Mouse (Mus musculus) C2C12 (cell line): ENCODE measurements around the gene Rad50. TPM values are rescaled to one million over a fixed set of nuclear protein-coding genes. Genes with fewer than 3 reads are reported as not detected.

Experiments
- H3K27me3 ChIP-seq: one replicate; pipeline ENCODE4 v1.6.1; 2011; ENCODE audit not compliant: control insufficient read depth, insufficient read depth, insufficient read length
- H3K36me3 ChIP-seq: one replicate; pipeline ENCODE4 v1.6.1; 2011; ENCODE audit not compliant: control insufficient read depth, insufficient read depth
- H3K4me3 ChIP-seq: one replicate; pipeline ENCODE4 v1.5.1; 2011; ENCODE audit warnings: mild to moderate bottlenecking, control low read depth; ENCODE audit not compliant: poor library complexity, insufficient read depth, severe bottlenecking
- H3K79me2 ChIP-seq: one replicate; pipeline ENCODE4 v1.6.1; 2011; ENCODE audit not compliant: control insufficient read depth, insufficient read depth
- H3K79me3 ChIP-seq: one replicate; pipeline ENCODE4 v1.6.1; 2011; ENCODE audit warnings: low read depth, control low read depth
- H3ac ChIP-seq: one replicate; pipeline ENCODE3; 2011; ENCODE audit warnings: low read depth; ENCODE audit not compliant: control insufficient read depth, insufficient read length
- CEBPB ChIP-seq: IDR thresholded peaks from one replicate; pipeline ENCODE4 v1.6.1; 2011; ENCODE audit warnings: low read depth, mild to moderate bottlenecking, control low read depth, moderate library complexity
- CTCF ChIP-seq: IDR thresholded peaks from one replicate; pipeline ENCODE4 v1.5.1; 2011; ENCODE audit not compliant: control insufficient read depth, insufficient read depth, insufficient read length
- FOSL1 ChIP-seq: IDR thresholded peaks from one replicate; pipeline ENCODE4 v1.8.0; 2011; ENCODE audit warnings: mild to moderate bottlenecking, low read length; ENCODE audit not compliant: poor library complexity, insufficient read depth, severe bottlenecking
- MAX ChIP-seq: IDR thresholded peaks from one replicate; pipeline ENCODE4 v1.6.1; 2011; ENCODE audit warnings: mild to moderate bottlenecking, control low read depth
- MYOD1 ChIP-seq: IDR thresholded peaks from one replicate; pipeline ENCODE4 v1.6.1; 2011; ENCODE audit warnings: low read depth; ENCODE audit not compliant: control insufficient read depth, insufficient read length
- MYOG ChIP-seq: IDR thresholded peaks from one replicate; pipeline ENCODE4 v1.6.1; 2011; ENCODE audit not compliant: control insufficient read depth, insufficient read length; ENCODE audit errors: extremely low read depth
- USF1 ChIP-seq: IDR thresholded peaks from one replicate; pipeline ENCODE4 v1.6.1; 2011; ENCODE audit warnings: low read depth, mild to moderate bottlenecking, control low read depth, moderate library complexity
- polyA plus RNA-seq: library from polyadenylated mRNA; unstranded; fragments of >200 nt; fragmentation: generic; extraction: Trizol; gene quantifications from one replicate; pipeline ENCODE4 v1.2.1, GENCODE M21; 2012; ENCODE audit warnings: missing spikeins

The Rad50 gene
- polyA plus RNA-seq, 1 experiment = 7.9 TPM

DNA sequence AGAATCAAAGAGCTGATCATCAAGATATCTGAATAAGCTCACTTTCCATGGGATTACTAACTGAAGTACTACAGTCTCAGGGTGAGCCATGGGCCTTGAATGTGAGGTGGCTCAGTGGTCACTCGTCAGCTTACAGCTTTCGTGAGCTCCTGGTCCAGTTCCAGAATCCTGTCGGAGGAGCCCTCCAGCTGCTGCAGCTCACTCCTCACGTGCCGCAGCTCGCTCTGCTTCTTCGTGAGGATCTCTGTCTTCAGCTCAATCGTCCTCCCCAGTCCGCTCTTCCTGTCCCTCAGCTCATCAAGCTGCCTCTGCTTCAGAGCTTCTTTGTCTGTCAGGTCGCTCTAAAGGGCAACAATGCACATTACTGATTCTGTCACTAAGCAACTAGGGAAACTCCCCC is 15.1 kb downstream of the Rad50 start:
- Histone ChIP-seq H3K27me3 (no peaks in the 10 kb centered on the region), H3K79me3 (no peaks in the 10 kb centered on the region), H3K79me2 (no peaks in the 10 kb centered on the region), H3K36me3 (peaks cover 62% of the 10 kb centered on the region), H3K4me3 (no peak overlapping the region), H3ac (no peak overlapping the region)
- no peak for TF ChIP-seq MYOD1

DNA sequence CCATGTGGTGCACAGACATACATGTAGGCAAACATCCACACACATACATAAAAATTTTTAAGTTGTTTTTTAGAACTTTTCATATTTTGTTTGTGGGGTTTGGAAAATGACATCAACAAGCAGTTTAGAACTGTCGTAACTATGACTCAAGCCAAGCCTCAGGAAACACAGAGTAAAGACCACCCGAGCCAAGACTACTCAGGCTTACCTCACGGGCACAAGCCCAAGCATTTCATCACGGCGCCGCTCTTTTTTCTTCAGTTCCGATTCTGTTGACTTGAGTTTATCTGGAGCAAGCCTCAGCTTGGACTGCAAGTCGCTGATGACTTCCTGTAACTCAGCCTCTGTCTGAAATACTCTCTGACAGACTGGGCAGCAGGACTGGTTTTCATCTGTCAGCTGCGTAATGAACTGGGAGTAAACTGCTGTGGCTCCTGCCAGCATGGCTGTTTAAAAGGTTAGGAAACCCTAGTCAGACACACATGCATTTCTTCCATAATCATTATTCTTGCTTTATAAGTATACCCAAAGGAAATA is 24.1 kb downstream of the Rad50 start:
- Histone ChIP-seq H3K27me3 (no peaks in the 10 kb centered on the region), H3K79me3 (no peaks in the 10 kb centered on the region), H3K4me3 (no peak overlapping the region), H3K36me3 (peaks cover 84% of the 10 kb centered on the region), H3ac (no peak overlapping the region), H3K79me2 (no peaks in the 10 kb centered on the region)
- TF ChIP-seq CTCF = no peak
- no peak for TF ChIP-seq MYOD1
- TF ChIP-seq FOSL1 = no peak
- no peak for TF ChIP-seq USF1

DNA sequence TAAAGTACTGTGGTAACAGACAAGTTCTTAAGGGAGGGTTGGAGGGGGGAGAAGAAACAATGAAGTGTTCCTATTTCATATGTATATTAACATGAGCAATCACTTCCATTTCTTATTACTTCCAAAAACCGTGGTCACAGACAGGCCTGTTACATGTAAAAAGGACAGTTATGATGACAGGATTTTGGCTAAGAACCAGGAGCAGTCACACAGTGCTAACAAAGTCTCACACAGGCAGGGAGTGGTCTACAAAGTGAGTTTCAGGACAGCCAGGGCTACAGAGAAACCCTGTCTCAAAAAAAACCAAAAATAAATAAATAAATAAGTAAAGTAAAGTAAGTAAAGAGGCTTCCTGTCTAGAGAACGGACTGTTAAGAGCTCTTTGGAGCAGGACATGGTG is 24.9 kb downstream of the Rad50 start:
- H3K36me3 ChIP-seq = peaks cover 84% of the 10 kb centered on the region
- H3ac ChIP-seq = no peak overlapping the region
- H3K4me3 ChIP-seq = no peak overlapping the region
- no peaks in the 10 kb centered on the region for H3K79me2 ChIP-seq
- no peaks in the 10 kb centered on the region for H3K79me3 ChIP-seq
- TF ChIP-seq MAX = no peak
- H3K27me3 ChIP-seq = no peaks in the 10 kb centered on the region

DNA sequence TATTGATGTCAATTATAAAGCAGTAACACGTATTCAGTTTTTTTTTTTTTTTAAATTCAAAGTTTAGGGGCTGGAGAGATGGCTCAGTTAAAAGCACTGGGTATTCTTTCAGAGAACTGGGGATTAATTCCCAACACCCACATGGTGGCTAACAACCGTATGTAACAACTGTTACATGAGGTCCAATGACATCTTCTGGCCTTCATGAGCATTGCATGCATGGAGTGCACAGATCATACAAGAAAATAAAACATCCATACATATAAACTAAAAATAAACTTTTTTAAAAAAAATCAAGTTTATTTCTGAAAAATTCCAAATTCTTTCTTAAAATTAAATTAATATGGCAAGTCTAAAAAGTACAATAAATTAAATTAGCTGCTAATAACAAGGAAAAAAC is 25.4 kb downstream of the Rad50 start:
- Histone ChIP-seq H3K36me3 (peaks cover 80% of the 10 kb centered on the region), H3K79me3 (no peaks in the 10 kb centered on the region), H3K4me3 (no peak overlapping the region), H3ac (no peak overlapping the region), H3K79me2 (no peaks in the 10 kb centered on the region), H3K27me3 (no peaks in the 10 kb centered on the region)
- TF ChIP-seq USF1 (no peak), MYOD1 (no peak), CEBPB (no peak), MAX (no peak), FOSL1 (no peak), CTCF (no peak), MYOG (no peak)

DNA sequence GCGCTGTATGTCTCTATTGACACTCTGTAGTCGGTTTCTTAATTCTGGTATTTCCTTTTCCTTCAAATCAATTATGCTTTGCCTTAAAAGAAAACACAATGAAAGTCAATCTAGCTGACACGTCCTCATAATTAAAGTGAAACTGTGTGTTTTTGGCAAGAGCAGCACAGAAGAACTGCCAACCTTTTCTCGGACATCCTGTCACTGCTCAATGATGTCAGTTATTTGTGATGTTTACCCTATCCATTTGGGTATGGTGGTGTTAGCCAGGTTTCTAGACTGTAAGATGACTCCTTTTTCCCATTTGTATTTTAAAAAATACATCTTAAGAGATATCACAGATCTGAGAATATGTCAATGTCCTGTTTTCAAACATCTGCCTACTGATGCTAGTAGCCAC is 27.0 kb downstream of the Rad50 start:
- H3K36me3 ChIP-seq = peaks cover 67% of the 10 kb centered on the region
- H3K4me3 ChIP-seq = no peak overlapping the region
- no peaks in the 10 kb centered on the region for H3K79me2 ChIP-seq
- H3K79me3 ChIP-seq = no peaks in the 10 kb centered on the region
- H3K27me3 ChIP-seq = no peaks in the 10 kb centered on the region
- TF ChIP-seq FOSL1 (no peak), MYOD1 (no peak), CEBPB (no peak), MAX (no peak), CTCF (no peak), MYOG (no peak), USF1 (no peak)
- H3ac ChIP-seq = no peak overlapping the region

DNA sequence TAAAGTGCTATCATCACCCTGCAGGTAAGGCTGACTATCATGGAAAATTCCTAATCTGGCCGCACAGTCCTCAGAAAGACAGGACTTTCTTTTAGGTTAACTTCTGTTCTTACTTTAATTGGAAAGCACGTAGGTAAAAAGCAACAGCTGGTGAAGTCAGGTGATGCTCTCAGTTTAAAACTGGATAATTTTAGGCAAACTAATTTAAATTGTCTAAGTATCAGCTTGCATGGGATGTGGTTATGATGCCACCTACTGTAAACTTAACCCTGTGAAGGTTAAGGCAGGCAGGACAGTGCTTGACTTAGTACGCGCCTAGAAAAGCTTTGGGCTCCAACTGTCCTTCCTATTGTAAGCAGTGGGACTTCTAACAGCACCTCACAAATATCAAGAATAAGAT is 35.7 kb downstream of the Rad50 start:
- H3K36me3 ChIP-seq = peaks cover 73% of the 10 kb centered on the region
- no peaks in the 10 kb centered on the region for H3K79me2 ChIP-seq
- no peaks in the 10 kb centered on the region for H3K27me3 ChIP-seq
- H3ac ChIP-seq = no peak overlapping the region
- H3K79me3 ChIP-seq = no peaks in the 10 kb centered on the region
- TF ChIP-seq MYOD1 = no peak
- no peak for TF ChIP-seq CTCF
- no peak for TF ChIP-seq MAX
- no peak overlapping the region for H3K4me3 ChIP-seq

DNA sequence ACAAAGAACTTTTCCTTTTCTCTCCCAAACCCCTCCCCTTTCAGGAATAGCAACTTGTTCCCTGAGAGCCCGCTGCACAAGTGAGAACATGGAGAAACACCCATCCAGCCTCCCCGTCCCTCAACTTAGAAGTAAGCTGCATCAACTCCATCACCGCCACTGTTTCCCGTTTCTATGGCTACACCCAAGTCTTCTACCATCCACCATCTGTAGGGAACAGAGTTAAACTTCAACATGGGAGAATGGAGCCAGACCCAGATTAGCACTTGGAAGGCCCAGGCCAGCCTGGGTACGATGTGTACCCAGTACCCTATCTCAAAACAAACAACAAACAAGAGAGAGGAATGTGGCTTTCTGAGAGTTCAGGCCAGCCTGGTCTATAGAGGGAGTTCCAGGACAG is 43.0 kb downstream of the Rad50 start:
- TF ChIP-seq FOSL1 (no peak), MYOD1 (no peak), CEBPB (no peak), USF1 (no peak), MAX (no peak)
- Histone ChIP-seq H3ac (no peak overlapping the region), H3K79me3 (no peaks in the 10 kb centered on the region), H3K27me3 (no peaks in the 10 kb centered on the region), H3K36me3 (peaks cover 44% of the 10 kb centered on the region), H3K4me3 (no peak overlapping the region), H3K79me2 (no peaks in the 10 kb centered on the region)
